Mouse (Mus musculus) limb, embryonic 14.5 days (tissue): ENCODE data around the gene Degs2. TPM values are rescaled to one million over a fixed set of nuclear protein-coding genes. Genes with fewer than 3 reads are reported as not detected.

Experiments used
- ATAC-seq: fragments of 200-750 bp; cut with Nextera tagmentation; 2 replicates; pipeline ENCODE4 v1.8.0; 2017; ENCODE audit warnings: low read depth, moderate number of reproducible peaks, moderate TSS enrichment; ENCODE audit not compliant: low FRiP score
- DNase-seq: peaks from one replicate; pipeline ENCODE4 v3.0.0-alpha.2; 2015; ENCODE audit warnings: low spot score
- H3K27ac ChIP-seq: fragments of 300-500 bp; sonication (generic); replicated peaks from 2 replicates; pipeline ENCODE4 v1.5.1; 2014; ENCODE audit warnings: low read depth, mild to moderate bottlenecking, low read length, moderate library complexity, mixed read lengths
- H3K27me3 ChIP-seq: fragments of 300-500 bp; sonication (generic); 2 replicates; pipeline ENCODE4 v1.6.1; 2014; ENCODE audit warnings: low read length, mixed read lengths; ENCODE audit not compliant: control insufficient read depth, insufficient read depth
- H3K36me3 ChIP-seq: fragments of 300-500 bp; sonication (generic); 2 replicates; pipeline ENCODE4 v1.6.1; 2014; ENCODE audit warnings: mild to moderate bottlenecking, low read length, moderate library complexity, mixed read lengths; ENCODE audit not compliant: control insufficient read depth, insufficient read depth
- H3K4me1 ChIP-seq: fragments of 300-500 bp; sonication (generic); 2 replicates; pipeline ENCODE4 v1.6.1; 2014; ENCODE audit warnings: antibody characterized with exemption, low read length, mixed read lengths; ENCODE audit not compliant: control insufficient read depth, insufficient read depth
- H3K4me2 ChIP-seq: fragments of 300-500 bp; sonication (generic); replicated peaks from 2 replicates; pipeline ENCODE4 v1.6.1; 2014; ENCODE audit warnings: low read depth, mild to moderate bottlenecking, low read length, moderate library complexity; ENCODE audit not compliant: severe bottlenecking
- H3K4me3 ChIP-seq: fragments of 300-500 bp; sonication (generic); replicated peaks from 2 replicates; pipeline ENCODE4 v1.5.1; 2014; ENCODE audit warnings: low read length
- H3K9ac ChIP-seq: fragments of 300-500 bp; sonication (generic); 2 replicates; pipeline ENCODE4 v1.6.1; 2014; ENCODE audit warnings: mild to moderate bottlenecking, low read depth, low read length, moderate library complexity; ENCODE audit not compliant: severe bottlenecking
- H3K9me3 ChIP-seq: fragments of 300-500 bp; sonication (generic); 2 replicates; pipeline ENCODE4 v1.6.1; 2016; ENCODE audit warnings: low read length; ENCODE audit not compliant: control insufficient read depth
- POLR2A ChIP-seq: fragments of 200-500 bp; IDR thresholded peaks from 2 replicates; pipeline ENCODE4 v1.8.0; 2012; ENCODE audit warnings: inconsistent platforms, mild to moderate bottlenecking, moderate library complexity, borderline replicate concordance; ENCODE audit not compliant: insufficient read depth, insufficient read length; ENCODE audit errors: extremely low read depth
- WGBS: fragments of 180-500 bp; shearing (Covaris S2); extraction: QIAGEN DNeasy Blood & Tissue Kit; methylation state at CpG from one replicate; pipeline ENCODE4 v1.1.7; 2014; 5-methylcytosine and 5-hydroxymethylcytosine counted together
- polyA plus RNA-seq, 2 experiments: library from polyadenylated mRNA; depleted of rRNA in 1 of 2; stranded (reverse) in 1 of 2; unstranded in 1 of 2; fragments of >200 nt; fragmentation: Nextera tagmentation in 1 of 2; extraction: Ambion mirVana in 1 of 2; gene quantifications; 2 replicates each; pipeline versions ENCODE4 v1.2.1 to v1.2.3; 2012 to 2014

The Degs2 gene
- polyA plus RNA-seq, 2 experiments: 1.1 TPM; not detected in 1

DNA sequence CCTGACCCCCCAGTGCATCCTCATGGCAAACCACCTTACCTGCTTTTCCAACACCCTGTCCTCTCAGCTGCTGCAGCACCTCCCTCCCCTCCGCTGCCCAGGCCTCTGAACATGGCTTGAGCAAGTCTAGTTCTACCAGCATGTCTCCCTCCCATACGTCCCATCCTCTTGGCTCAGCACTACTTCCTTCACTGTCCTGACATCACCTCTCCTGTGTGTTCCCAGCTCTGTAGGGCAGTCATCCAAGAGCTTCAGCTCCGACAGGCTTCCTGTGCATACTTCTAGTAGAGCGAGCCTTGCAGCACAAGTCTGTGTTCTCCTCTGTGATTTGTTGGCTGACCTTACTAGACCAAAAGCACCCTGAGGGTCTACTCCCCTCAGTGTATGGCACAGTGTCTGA is 27.6 kb downstream of the Degs2 start:
- Histone ChIP-seq H3K4me1 (no peaks in the 10 kb centered on the region), H3K9me3 (no peaks in the 10 kb centered on the region), H3K27ac (no peak overlapping the region), H3K27me3 (no peaks in the 10 kb centered on the region), H3K4me3 (no peak overlapping the region), H3K4me2 (no peak overlapping the region), H3K9ac (no peak overlapping the region), H3K36me3 (peaks cover 79% of the 10 kb centered on the region)
- DNase-seq (no peak), ATAC-seq (no peak)
- 84% methylated on average over 4 of the region's 4 CpGs for WGBS
- no peak for TF ChIP-seq POLR2A

DNA sequence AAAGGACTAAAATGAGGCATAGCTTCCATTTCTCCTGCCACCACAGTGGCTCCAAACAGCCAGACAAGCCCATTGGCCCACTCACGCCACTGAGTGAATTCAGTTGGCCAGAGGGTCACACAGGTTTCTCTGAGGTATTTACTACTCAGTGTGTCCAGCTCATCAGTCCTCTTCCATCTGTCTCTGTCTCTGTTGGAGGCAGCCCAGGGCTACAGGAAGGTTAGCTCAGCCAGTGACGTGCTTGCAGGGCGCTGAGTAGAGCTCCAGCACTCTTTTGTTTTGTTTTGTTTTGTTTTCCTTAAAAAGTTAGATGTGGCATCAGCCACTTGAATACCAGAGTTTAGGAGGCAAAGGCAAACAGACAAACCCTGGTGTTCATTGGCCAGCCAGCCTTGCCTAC is 28.6 kb downstream of the Degs2 start:
- no peaks in the 10 kb centered on the region for H3K27me3 ChIP-seq
- no peak overlapping the region for H3K9ac ChIP-seq
- 85% methylated on average over 3 of the region's 3 CpGs for WGBS
- H3K27ac ChIP-seq: no peak overlapping the region
- no peak overlapping the region for H3K4me2 ChIP-seq
- TF ChIP-seq POLR2A: no peak
- H3K4me1 ChIP-seq: no peaks in the 10 kb centered on the region
- H3K4me3 ChIP-seq: no peak overlapping the region
- peaks cover 69% of the 10 kb centered on the region for H3K36me3 ChIP-seq
- ATAC-seq (no peak), DNase-seq (no peak)
- H3K9me3 ChIP-seq: no peaks in the 10 kb centered on the region

DNA sequence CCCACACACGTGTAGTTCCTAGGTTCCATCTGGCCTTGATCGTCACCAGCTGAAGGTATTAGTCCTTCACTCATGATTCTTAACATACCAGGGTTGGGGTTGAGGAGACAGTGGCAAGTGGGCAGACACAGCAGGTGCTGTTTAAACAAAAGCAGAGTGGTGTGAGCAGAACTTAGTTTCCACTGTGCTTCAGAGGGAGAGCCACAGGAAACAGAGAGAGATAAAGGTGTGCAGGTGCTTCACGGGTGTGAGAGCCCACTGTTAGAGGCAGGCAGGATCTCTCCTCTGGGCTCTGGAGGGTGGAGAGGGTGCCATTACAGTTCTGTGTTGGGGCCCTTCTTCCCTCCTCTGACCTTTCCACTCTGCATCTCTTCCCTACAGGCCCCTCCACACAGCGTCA is 29.2 kb downstream of the Degs2 start:
- Histone ChIP-seq H3K36me3 (peaks cover 67% of the 10 kb centered on the region), H3K4me1 (no peaks in the 10 kb centered on the region), H3K27me3 (no peaks in the 10 kb centered on the region), H3K9ac (no peak overlapping the region), H3K4me3 (no peak overlapping the region), H3K9me3 (no peaks in the 10 kb centered on the region), H3K27ac (no peak overlapping the region), H3K4me2 (no peak overlapping the region)
- DNase-seq (no peak), ATAC-seq (no peak)
- TF ChIP-seq POLR2A: no peak
- 87% methylated on average over 4 of the region's 4 CpGs for WGBS

DNA sequence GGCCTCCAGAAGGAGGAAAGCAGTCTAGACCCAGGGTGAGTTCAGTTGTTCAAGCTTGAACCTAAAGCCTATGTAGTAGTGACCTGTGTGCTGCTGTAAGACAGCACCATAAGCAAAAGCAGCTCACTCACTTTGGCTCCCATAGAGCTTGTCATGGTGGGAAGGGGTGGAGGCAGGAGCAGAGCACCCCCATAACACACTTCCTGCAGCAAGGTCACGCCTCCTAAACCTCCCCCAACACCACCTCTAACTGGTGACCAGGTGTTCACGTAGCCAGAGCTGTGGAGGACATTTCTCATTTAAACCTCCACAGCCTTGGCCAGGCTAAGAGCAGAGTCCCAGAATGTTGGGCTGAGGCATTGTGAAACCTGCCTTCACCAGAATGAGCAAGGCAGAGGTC is 30.6 kb downstream of the Degs2 start:
- Histone ChIP-seq H3K4me3 (no peak overlapping the region), H3K27me3 (no peaks in the 10 kb centered on the region), H3K9me3 (no peaks in the 10 kb centered on the region), H3K27ac (no peak overlapping the region), H3K9ac (no peak overlapping the region), H3K4me1 (no peaks in the 10 kb centered on the region), H3K4me2 (no peak overlapping the region), H3K36me3 (peaks cover 57% of the 10 kb centered on the region)
- TF ChIP-seq POLR2A: no peak
- DNase-seq: no peak
- WGBS: 77% methylated on average over 2 of the region's 2 CpGs
- no peak for ATAC-seq

DNA sequence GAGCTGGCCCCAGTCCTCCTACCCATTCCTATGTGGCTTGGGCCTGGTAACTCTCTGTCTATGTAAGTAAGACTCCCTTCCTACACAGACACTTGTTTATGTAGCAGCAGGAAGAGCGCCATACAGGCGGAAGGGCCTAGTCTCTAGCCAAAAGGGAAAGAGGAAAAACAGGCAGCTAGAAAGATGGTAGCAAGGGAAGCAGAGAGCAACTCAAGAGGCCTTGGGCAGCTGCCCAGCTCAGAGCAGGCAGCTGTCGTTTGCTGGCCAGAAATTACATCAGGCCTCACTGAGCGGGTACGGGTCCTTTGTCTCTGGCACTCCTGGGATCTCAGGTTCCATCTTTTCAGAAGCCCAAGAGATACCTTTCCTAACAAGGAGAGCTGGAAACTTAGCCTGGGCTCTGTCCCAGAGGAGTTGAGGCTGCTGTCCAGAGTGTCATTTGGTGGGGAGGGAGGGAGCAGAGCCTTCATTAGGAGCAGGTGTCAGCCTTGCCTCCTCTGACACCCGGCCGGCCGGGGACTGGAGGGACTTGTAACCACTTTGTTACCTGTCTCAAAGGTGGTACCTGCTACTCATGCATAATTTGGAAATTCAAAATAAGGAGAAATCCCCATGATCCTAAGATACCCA is 33.4 kb downstream of the Degs2 start:
- H3K4me1 ChIP-seq: no peaks in the 10 kb centered on the region
- H3K4me2 ChIP-seq: no peak overlapping the region
- 82% methylated on average over 8 of the region's 8 CpGs for WGBS
- no peak for TF ChIP-seq POLR2A
- DNase-seq: peak; percentile 29
- no peaks in the 10 kb centered on the region for H3K9me3 ChIP-seq
- H3K4me3 ChIP-seq: no peak overlapping the region
- peaks cover 40% of the 10 kb centered on the region for H3K36me3 ChIP-seq
- ATAC-seq: no peak
- H3K9ac ChIP-seq: no peak overlapping the region
- no peak overlapping the region for H3K27ac ChIP-seq
- no peaks in the 10 kb centered on the region for H3K27me3 ChIP-seq
